Mouse (Mus musculus): ENCODE data around the gene Gm20855.
"Not testable (repeated sequence)": the region's sequence is repeated elsewhere in the genome, so short reads cannot be mapped to it uniquely, and the experiment has no call there.

Gene Gm20855

GRCm38 (mm10) chrY:35131733-35132132 lies at the start of gene Gm20855:
Gene Gm20855, minus strand, starts transcription at chrY:35131833.
- not testable (repeated sequence) for DNase-seq (ENCODE audit: low spot score in 2 of 2)

Measured in spleen, postnatal 14 days (tissue).